In the genomic region with DNA sequence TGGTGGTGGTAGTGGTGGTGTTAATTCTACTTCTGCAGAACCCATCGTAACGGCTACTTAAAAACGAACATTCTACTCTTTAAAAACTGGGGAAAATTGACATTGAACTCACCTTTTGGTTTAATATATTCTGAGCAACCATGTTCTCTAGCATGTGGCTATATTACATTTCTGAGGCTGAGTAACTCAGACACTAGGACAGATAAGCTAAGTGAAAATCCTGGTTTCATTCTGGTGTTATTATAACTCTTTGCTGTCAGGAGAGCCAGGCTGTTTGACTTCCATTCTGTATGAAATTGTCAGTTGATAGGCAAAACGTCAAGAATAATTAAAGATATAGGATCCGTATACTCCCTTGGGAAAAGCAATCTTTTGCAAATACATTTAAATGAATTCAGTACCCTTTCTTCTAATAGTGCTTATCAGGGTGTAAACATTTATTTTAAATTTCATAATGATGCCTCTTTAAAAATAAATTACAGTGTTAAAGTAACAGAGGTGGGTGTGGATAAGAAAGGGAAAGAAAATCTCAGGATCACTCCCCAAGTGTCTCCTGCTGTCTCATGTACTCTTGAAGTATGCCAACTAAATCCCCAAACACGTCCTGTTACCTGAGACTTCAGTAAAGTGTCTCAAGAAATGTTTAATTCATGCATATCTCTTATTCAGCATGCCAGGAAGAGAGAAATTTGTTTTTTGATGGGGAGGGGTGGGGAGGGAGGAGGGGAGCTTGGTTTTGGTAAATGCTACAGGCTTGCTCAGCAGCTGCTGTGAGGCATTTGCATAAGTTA, we compare ENCODE assay signal across 20 mouse cellular contexts. TPM values are rescaled to one million over a fixed set of nuclear protein-coding genes. Genes with fewer than 3 reads are reported as not detected.
"Had no signal": no experiment of that assay in that cellular context is flagged by ENCODE, and none has a peak within 500 bp of the region (broad histone marks: within the 10 kb centered on the region; RNA-seq: fewer than 3 reads in every experiment).

No protein-coding gene starts in this region.

- DNase-seq: kidney, adult 8-10 months; kidney, postnatal 25 days; liver, embryonic 13.5 days; liver, postnatal 0 days; lung, postnatal 14 days; right cerebral cortex, adult 18-20 months; right cerebral cortex, postnatal 25 days; thymus, postnatal 25 days had no signal

- H3K9me3 ChIP-seq: limb, embryonic 10.5 days; liver, embryonic 13.5 days; lung, embryonic 15.5 days; megakaryocyte, embryonic 14.5 days; neural tube, embryonic 15.5 days had no signal

- H3K36me3 ChIP-seq: limb, embryonic 10.5 days; liver, embryonic 13.5 days; lung, embryonic 15.5 days; neural tube, embryonic 15.5 days had no signal

- H3K9ac ChIP-seq: liver, embryonic 13.5 days; liver, postnatal 0 days; lung, embryonic 15.5 days; neural tube, embryonic 15.5 days had no signal

- H3K27ac ChIP-seq: left cerebral cortex, adult 2 months; limb, embryonic 10.5 days; liver, embryonic 13.5 days; lung, embryonic 15.5 days; macrophage; neural tube, embryonic 15.5 days had no signal

- H3K4me2 ChIP-seq: liver, embryonic 13.5 days; lung, embryonic 15.5 days; neural tube, embryonic 15.5 days had no signal

- H3K4me1 ChIP-seq: limb, embryonic 10.5 days; liver, embryonic 13.5 days; lung, embryonic 15.5 days; neural tube, embryonic 15.5 days had no signal

- H3K4me3 ChIP-seq: left cerebral cortex, adult 2 months; limb, embryonic 10.5 days; liver, embryonic 13.5 days; lung, embryonic 15.5 days; megakaryocyte, embryonic 14.5 days; myocyte; neural tube, embryonic 15.5 days had no signal

- H3K27me3 ChIP-seq: liver, embryonic 13.5 days; lung, embryonic 15.5 days; megakaryocyte, embryonic 14.5 days; neural tube, embryonic 15.5 days had no signal

RNA-seq across cellular contexts. Expression of a gene that starts 18.9 kb away (rescaled TPM):
- total RNA-seq: layer of hippocampus, postnatal 25 days; left cerebral cortex, adult 2 months; left cerebral cortex, postnatal 14 days had no signal
- polyA plus RNA-seq: kidney, embryonic 16.5 days; limb, embryonic 10.5 days; liver, postnatal 0 days; macrophage; neural tube, embryonic 11.5 days; neural tube, embryonic 15.5 days; small intestine, adult 2 months had no signal
